Mouse (Mus musculus) MEL (cell line): ENCODE data around the gene Tfpt.

Experiments used
- CTCF ChIP-seq, 3 experiments: IDR thresholded peaks in 2 of 3; conservative IDR thresholded peaks in 1 of 3; 2 replicates each; pipeline ENCODE4 v1.5.1; 2011 to 2012; ENCODE audit warnings: low read length in 3 of 3, low read depth in 2 of 3, mild to moderate bottlenecking in 2 of 3, improper control_type of control experiment in 1 of 3, inconsistent platforms in 1 of 3, mixed read lengths in 1 of 3, moderate library complexity in 1 of 3; ENCODE audit not compliant: control insufficient read depth in 1 of 3, insufficient read depth in 1 of 3, poor library complexity in 1 of 3, severe bottlenecking in 1 of 3
- ELF1 ChIP-seq: IDR thresholded peaks from 2 replicates; pipeline ENCODE4 v1.6.1; 2014; ENCODE audit warnings: low read depth, mild to moderate bottlenecking, inconsistent platforms, low read length, improper control_type of control experiment, moderate library complexity
- EP300 ChIP-seq, 2 experiments: IDR thresholded peaks; 2 replicates each; pipeline ENCODE4 v1.6.1; 2011; ENCODE audit warnings: improper control_type of control experiment in 2 of 2, low read length in 2 of 2, low read depth in 1 of 2, mild to moderate bottlenecking in 1 of 2
- ETS1 ChIP-seq: IDR thresholded peaks from 2 replicates; pipeline ENCODE4 v1.6.1; 2012; ENCODE audit warnings: low read depth, mild to moderate bottlenecking, inconsistent platforms, low read length, improper control_type of control experiment, moderate library complexity
- HCFC1 ChIP-seq: IDR thresholded peaks from 2 replicates; pipeline ENCODE4 v1.6.1; 2012; ENCODE audit warnings: low read depth, mild to moderate bottlenecking, inconsistent platforms, low read length, improper control_type of control experiment, moderate library complexity
- POLR2A ChIP-seq, 2 experiments: IDR thresholded peaks; 2 replicates each; pipeline ENCODE4 v1.6.1; 2011 to 2012; ENCODE audit warnings: low read length in 2 of 2, mild to moderate bottlenecking in 2 of 2, control low read depth in 1 of 2, improper control_type of control experiment in 1 of 2, low read depth in 1 of 2, moderate library complexity in 1 of 2; ENCODE audit not compliant: control insufficient read depth in 1 of 2, insufficient read depth in 1 of 2, poor library complexity in 1 of 2
- RCOR1 ChIP-seq: IDR thresholded peaks from 2 replicates; pipeline ENCODE4 v1.6.1; 2012; ENCODE audit warnings: low read depth, mild to moderate bottlenecking, inconsistent platforms, low read length, improper control_type of control experiment
- TAL1 ChIP-seq: IDR thresholded peaks from 2 replicates; pipeline ENCODE4 v1.6.1; 2012; ENCODE audit warnings: mild to moderate bottlenecking, inconsistent platforms, low read length, moderate library complexity, mixed read lengths
- UBTF ChIP-seq: IDR thresholded peaks from 2 replicates; pipeline ENCODE4 v1.6.1; 2012; ENCODE audit warnings: low read depth, mild to moderate bottlenecking, inconsistent platforms, low read length, improper control_type of control experiment, moderate library complexity, borderline replicate concordance; ENCODE audit not compliant: insufficient read depth
- USF2 ChIP-seq, 2 experiments: IDR thresholded peaks; 2 replicates each; pipeline ENCODE4 v1.6.1; 2011 to 2012; ENCODE audit warnings: improper control_type of control experiment in 2 of 2, low read length in 2 of 2, borderline replicate concordance in 1 of 2, inconsistent platforms in 1 of 2, low read depth in 1 of 2, mild to moderate bottlenecking in 1 of 2; ENCODE audit not compliant: insufficient read depth in 1 of 2

GRCm38 (mm10) chr7:3677342-3677741 is 47.6 kb upstream of the Tfpt start, which contains the start of gene Tmc4:
- TF ChIP-seq RCOR1: no peak
- no peak for TF ChIP-seq ELF1
- TF ChIP-seq USF2 (IDR thresholded peaks at IDR 0.05; ENCODE audit: borderline replicate concordance in 1 of 2, insufficient read depth in 1 of 2, low read depth in 1 of 2, low read length in 2 of 2): no peak
- TF ChIP-seq HCFC1: no peak
- no peak for TF ChIP-seq POLR2A (IDR thresholded peaks at IDR 0.05; ENCODE audit: control insufficient read depth in 1 of 2, insufficient read depth in 1 of 2, low read depth in 1 of 2, low read length in 2 of 2, poor library complexity in 1 of 2)
- no peak for TF ChIP-seq UBTF
- TF ChIP-seq ETS1: no peak
- TF ChIP-seq CTCF (IDR thresholded peaks at IDR 0.05 in 2 of 3, conservative IDR thresholded peaks at IDR 0.05 in 1 of 3; ENCODE audit: control insufficient read depth in 1 of 3, insufficient read depth in 1 of 3, low read depth in 2 of 3, low read length in 3 of 3, poor library complexity in 1 of 3, severe bottlenecking in 1 of 3): no peak
- TF ChIP-seq EP300 (IDR thresholded peaks at IDR 0.05; ENCODE audit: low read depth in 1 of 2, low read length in 2 of 2): no peak
- no peak for TF ChIP-seq TAL1
